Mouse (Mus musculus): ENCODE data around the gene Rgs16.

DNA sequence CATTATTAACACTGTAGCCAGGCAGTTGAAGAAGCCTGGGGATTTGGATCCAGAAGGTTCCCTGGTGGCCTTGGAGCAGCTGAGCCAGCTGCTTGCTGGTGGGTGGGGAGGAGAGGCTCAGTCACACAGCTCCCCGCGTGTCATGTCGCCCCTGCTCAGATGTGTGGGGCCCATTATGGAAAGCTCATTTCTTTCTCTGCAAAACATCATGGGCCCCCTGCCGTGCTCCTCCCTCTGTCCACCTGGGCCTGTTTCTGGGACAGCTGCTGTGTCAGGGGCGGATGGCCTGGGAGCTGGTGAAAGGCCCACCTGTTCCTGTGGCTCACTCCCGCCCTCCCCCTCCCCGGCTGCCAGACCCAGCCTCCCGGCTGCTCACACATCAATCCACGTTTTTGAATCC is 7.0 kb upstream of the Rgs16 start:
- TF ChIP-seq CTCF (IDR thresholded peaks at IDR 0.05; ENCODE audit: extremely low read depth, insufficient read depth, low read length) = no peak
- no peak for TF ChIP-seq POLR2A (IDR thresholded peaks at IDR 0.05; ENCODE audit: extremely low read depth, insufficient read depth, low read length)
